Mouse (Mus musculus) frontal cortex, postnatal 14 days (tissue): ENCODE data around the gene Plppr2.

Experiments used
- DNase-seq, 2 experiments: peaks; one replicate each; pipeline ENCODE4 v3.0.0; 2022; ENCODE audit warnings: low spot score in 2 of 2

Gene Plppr2

GRCm38 (mm10) chr9:21961366-21961980 is 24.6 kb downstream of the Plppr2 start:
- no peak for DNase-seq

- no peak for DNase-seq
These were observed 25.2 kb downstream of the Plppr2 start for GRCm38 (mm10) chr9:21962010-21962409.

GRCm38 (mm10) chr9:21962416-21963059 is 25.7 kb downstream of the Plppr2 start:
- peak; percentile 56 to 62 for DNase-seq

GRCm38 (mm10) chr9:21963417-21963816 is 26.6 kb downstream of the Plppr2 start, which contains the start of gene Epor:
Epor (minus strand) TSS chr9:21963506.
- DNase-seq, result no peak

GRCm38 (mm10) chr9:21968883-21969282 is 32.0 kb downstream of the Plppr2 start:
- DNase-seq, result no peak

GRCm38 (mm10) chr9:21969304-21969703 is 32.5 kb downstream of the Plppr2 start:
- no peak for DNase-seq

GRCm38 (mm10) chr9:21976626-21977175 is 39.9 kb downstream of the Plppr2 start:
- no peak for DNase-seq

GRCm38 (mm10) chr9:21977331-21977730 is 40.5 kb downstream of the Plppr2 start:
- no peak for DNase-seq

- no peak for DNase-seq
These were observed 41.1 kb downstream of the Plppr2 start for GRCm38 (mm10) chr9:21977972-21978371.

- no peak for DNase-seq
These were observed 41.7 kb downstream of the Plppr2 start for GRCm38 (mm10) chr9:21978398-21979128.

- no peak for DNase-seq
These were observed 47.1 kb downstream of the Plppr2 start for GRCm38 (mm10) chr9:21983911-21984310.

- DNase-seq, result no peak
These were observed 50.9 kb downstream of the Plppr2 start for GRCm38 (mm10) chr9:21987592-21988342.

- DNase-seq, result no peak
These were observed 51.7 kb downstream of the Plppr2 start for GRCm38 (mm10) chr9:21988421-21989101.

GRCm38 (mm10) chr9:21989230-21990110 is 52.6 kb downstream of the Plppr2 start, which contains the start of gene Rgl3:
Rgl3 (minus strand) TSS chr9:21989446.
- no peak for DNase-seq

- no peak for DNase-seq
These were observed 55.4 kb downstream of the Plppr2 start for GRCm38 (mm10) chr9:21992227-21992626.

- DNase-seq, result no peak
These were observed 59.5 kb downstream of the Plppr2 start for GRCm38 (mm10) chr9:21996178-21996867.
